Mouse (Mus musculus) megakaryocyte-erythroid progenitor cell, adult 5-6 weeks (primary cell): Measurements from ENCODE around the gene Ppp6r3. TPM values are rescaled to one million over a fixed set of nuclear protein-coding genes. Genes with fewer than 3 reads are reported as not detected.
"Not testable (repeated sequence)": the region's sequence is repeated elsewhere in the genome, so short reads cannot be mapped to it uniquely, and the experiment has no call there.

Source experiments
- ATAC-seq: replicated peaks from 2 replicates; pipeline ENCODE4 v1.8.0; 2016; ENCODE audit warnings: mild to moderate bottlenecking, inconsistent platforms; ENCODE audit not compliant: severe bottlenecking, poor library complexity, low FRiP score, low TSS enrichment
- total RNA-seq, 2 experiments: library from RNA; stranded (forward) in 1 of 2; stranded (reverse) in 1 of 2; fragments of 200-1000, 215-1000 nt in 1 of 2; fragments of >200 nt in 1 of 2; fragmentation: Nextera tagmentation in 1 of 2; gene quantifications; 2 replicates each; pipeline ENCODE4 v1.2.3; 2014 to 2017

Gene Ppp6r3
- total RNA-seq, 2 experiments from 2014 or later, result 90.3 to 91.4 TPM

- ATAC-seq, result not testable (repeated sequence)
These were observed 42.1 kb downstream of the Ppp6r3 start for GRCm38 (mm10) chr19:3533266-3533966.

GRCm38 (mm10) chr19:3532717-3533260 is 42.8 kb downstream of the Ppp6r3 start:
- no peak for ATAC-seq

- ATAC-seq, result 0 out of 2 replicates have a peak, but pooled peaks have one; percentile 47
These were observed 45.8 kb downstream of the Ppp6r3 start for GRCm38 (mm10) chr19:3529781-3530180.

- ATAC-seq, result no peak
These were observed 46.9 kb downstream of the Ppp6r3 start for GRCm38 (mm10) chr19:3528646-3529045.

- no peak for ATAC-seq
These were observed 48.0 kb downstream of the Ppp6r3 start for GRCm38 (mm10) chr19:3527531-3527930.

- ATAC-seq, result no peak
These were observed 55.9 kb downstream of the Ppp6r3 start for GRCm38 (mm10) chr19:3519471-3520169.

- no peak for ATAC-seq
These were observed 78.3 kb downstream of the Ppp6r3 start for GRCm38 (mm10) chr19:3497216-3497615.

- no peak for ATAC-seq
These were observed 85.7 kb downstream of the Ppp6r3 start for GRCm38 (mm10) chr19:3489826-3490225.

GRCm38 (mm10) chr19:3482831-3483230 is 92.7 kb downstream of the Ppp6r3 start:
- no peak for ATAC-seq

- ATAC-seq, result 0 out of 2 replicates have a peak, but pooled peaks have one; percentile 41
These were observed 95.4 kb downstream of the Ppp6r3 start for GRCm38 (mm10) chr19:3480101-3480500.

GRCm38 (mm10) chr19:3476996-3477395 is 98.6 kb downstream of the Ppp6r3 start:
- no peak for ATAC-seq

GRCm38 (mm10) chr19:3471218-3471617 is 104.3 kb downstream of the Ppp6r3 start:
- ATAC-seq, result no peak

GRCm38 (mm10) chr19:3467574-3467973 is 108.0 kb downstream of the Ppp6r3 start:
- ATAC-seq, result no peak

- ATAC-seq, result no peak
These were observed 115.6 kb downstream of the Ppp6r3 start for GRCm38 (mm10) chr19:3459986-3460385.

- ATAC-seq, result no peak
These were observed 117.0 kb downstream of the Ppp6r3 start for GRCm38 (mm10) chr19:3458331-3459099.

- no peak for ATAC-seq
These were observed 117.8 kb downstream of the Ppp6r3 start for GRCm38 (mm10) chr19:3457700-3458099.

GRCm38 (mm10) chr19:3451649-3452048 is 123.9 kb downstream of the Ppp6r3 start:
- peak; percentile 52 for ATAC-seq

- peak; percentile 77 for ATAC-seq
These were observed 124.4 kb downstream of the Ppp6r3 start for GRCm38 (mm10) chr19:3451170-3451569.

- ATAC-seq, result no peak
These were observed 124.8 kb downstream of the Ppp6r3 start for GRCm38 (mm10) chr19:3450714-3451113.

GRCm38 (mm10) chr19:3449248-3449647 is 126.3 kb downstream of the Ppp6r3 start:
- no peak for ATAC-seq
